Mouse (Mus musculus): ENCODE data around the gene Map7.

The Map7 gene

DNA sequence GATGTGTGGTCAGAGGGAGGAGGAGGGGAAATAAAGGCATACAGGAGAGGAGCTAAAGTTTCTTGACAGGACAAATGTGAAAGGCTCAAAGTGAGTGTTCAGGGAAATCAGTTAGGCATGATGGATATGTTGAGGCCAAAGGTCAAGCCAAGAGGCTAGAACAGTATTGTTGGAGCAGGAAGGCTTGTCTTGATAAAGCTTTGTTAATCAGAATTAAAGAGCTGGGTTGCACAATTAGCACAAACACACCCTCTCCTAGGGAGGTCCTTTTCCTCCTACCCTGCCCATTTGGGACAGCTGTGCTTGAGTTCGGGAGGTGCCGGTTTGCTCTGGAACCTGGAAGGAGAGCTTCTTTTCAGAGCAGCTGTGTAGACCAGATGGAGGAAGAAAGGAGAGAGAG, 5.2 kb downstream of the Map7 start:
- DNase-seq (ENCODE audit: low read depth, low spot score): no peak

DNA sequence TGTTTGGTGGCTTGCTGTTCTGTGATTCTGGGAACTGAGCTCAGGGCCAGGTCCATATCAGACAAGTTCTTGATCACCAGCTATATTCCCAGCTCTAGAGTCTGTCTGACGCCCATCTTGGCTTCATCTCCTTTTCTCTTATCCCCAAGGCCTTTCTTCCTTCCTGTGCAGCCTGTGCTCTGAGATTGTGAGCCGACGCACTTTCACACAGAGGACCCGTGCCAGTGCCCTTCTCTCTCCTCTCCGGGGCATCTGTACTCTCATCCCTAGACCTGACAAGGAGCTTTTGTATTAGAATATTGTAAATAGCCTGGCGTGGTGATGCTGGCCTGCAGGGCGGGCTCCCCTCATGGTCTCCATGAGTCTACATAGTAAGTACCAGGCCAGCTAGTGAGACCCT, 7.1 kb downstream of the Map7 start:
- DNase-seq (ENCODE audit: low read depth, low spot score): no peak

DNA sequence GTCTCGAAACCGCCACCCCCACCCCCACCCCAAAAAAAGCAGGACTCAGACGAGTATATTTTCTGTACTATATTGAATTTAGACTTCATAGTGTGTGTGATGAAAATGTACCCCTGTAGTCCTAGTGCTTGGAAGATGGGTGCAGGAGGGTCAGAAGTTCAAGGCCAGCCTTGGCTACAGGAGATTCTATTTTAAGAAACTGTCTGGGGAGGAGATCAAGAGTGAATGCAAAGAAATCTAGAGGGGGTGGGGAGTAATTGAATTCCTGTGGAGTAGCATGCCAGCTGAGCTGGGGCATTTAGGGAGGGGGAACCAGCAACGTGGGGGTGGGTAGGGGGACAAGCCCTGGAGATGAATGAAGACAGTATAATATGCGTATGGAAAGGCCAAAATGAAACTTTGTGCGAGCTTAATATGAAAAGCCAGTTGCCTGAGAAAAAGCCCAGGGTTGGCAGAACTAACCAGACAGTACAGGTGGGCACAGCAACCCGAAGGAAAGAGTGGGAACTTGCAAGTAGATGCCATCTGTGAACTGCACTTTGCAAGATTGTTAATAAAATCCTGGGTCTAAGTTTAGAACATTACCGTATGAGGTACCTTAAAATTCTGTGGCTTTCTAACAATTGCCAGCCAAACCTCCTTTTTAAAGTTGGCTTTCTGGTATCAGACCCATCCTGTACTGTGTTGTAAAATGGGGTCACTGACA, 8.9 kb downstream of the Map7 start:
- no peak for DNase-seq (ENCODE audit: low read depth, low spot score)

DNA sequence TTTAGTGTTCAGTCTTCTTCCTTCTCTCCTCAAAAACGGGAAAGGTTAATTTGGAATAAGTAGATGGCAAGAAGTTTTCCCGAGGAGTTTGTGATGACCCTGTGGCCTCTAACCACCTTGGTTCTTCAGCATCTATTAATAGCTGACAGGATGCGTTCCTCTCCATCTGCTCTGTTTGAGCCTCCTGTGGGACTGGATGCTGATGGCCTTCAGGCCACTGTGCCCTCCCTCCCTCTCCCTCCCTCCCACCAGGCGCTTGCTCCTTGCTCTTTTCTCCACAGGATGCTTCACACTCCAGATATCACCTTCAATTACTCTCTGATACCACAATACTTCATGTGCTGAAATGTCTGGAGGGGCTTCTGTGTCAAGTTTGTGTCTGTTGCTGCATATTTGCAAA, 10.5 kb downstream of the Map7 start:
- DNase-seq (ENCODE audit: low read depth, low spot score): no peak

DNA sequence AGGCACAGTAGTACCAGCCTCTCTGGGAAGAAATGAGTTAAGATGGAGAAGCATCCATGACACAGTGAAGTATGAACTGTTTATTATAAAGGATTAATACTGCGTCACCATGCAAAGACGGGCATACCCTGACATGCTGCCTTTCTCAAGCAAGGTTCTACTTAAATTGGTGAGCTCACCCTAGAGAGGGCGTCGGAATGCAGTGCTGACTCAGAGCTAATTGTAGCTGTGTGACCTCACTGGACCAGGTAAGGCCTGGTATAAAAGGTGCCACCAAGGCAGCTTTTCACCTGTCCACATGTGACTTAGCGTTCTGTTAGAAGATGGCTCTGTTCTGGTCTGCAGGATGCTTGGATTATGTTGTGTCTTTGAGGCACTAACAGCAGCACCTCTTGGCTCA, 11.0 kb downstream of the Map7 start:
- DNase-seq (ENCODE audit: low read depth, low spot score): no peak

DNA sequence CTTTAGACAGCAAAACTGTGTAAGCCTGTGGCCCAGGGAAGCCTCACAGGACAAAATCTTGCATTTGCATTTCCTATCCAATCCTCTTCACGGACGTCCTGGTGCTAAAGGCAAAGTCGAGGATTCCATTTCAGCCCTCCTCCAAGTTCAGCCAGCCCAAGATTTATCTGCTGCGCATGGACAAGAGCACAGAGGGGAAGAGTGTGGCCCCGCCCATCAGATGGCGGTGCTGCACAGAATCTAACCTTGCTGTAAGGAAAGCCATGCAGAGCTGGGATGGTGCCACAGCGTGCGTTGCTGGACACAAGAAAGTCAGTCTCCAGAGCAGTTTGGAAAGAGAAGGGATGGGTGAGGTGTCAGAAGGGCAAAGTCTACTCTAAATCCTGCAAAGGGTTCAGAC, 12.6 kb downstream of the Map7 start:
- no peak for DNase-seq (ENCODE audit: low read depth, low spot score)

DNA sequence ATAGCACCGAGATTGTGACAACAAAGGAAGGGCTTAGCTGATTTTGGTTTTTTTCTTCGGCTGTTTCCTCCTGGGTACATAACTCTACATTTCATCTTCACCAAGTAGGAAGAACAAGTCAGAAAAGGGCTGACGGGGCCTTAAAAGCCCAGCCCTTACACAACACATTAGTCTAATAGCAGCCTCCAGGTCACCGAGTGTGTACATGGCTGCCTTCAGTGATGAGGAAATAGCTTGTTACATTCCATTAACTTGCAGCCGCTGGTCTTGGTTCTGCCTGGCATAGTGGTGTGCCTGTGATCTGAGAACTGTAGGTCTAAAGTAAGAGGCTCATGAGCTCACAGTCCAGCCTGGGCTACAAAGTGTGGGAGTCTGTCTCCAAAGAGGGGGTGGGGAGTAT, 16.5 kb downstream of the Map7 start:
- no peak for DNase-seq (ENCODE audit: low read depth, low spot score)

DNA sequence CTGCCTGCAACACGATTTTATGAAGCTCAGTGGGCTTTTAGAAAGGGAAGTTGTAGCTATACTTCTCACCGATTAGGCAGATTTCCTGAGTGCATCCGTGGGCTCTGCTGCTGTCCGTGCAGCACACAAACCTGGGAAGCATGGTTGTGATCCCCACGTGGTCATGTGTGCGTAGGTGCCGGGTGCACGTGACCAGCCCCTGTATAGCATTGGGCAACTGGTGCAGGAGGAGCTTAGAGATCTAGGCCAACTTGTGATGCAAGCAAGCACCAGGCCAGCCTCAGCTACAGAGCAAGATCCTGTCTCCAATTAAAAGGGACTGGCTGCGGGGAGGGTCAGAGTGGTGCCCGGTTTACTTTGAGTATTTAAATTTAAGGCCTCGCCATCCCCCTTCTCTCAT, 18.5 kb downstream of the Map7 start:
- no peak for DNase-seq (ENCODE audit: low read depth, low spot score)

DNA sequence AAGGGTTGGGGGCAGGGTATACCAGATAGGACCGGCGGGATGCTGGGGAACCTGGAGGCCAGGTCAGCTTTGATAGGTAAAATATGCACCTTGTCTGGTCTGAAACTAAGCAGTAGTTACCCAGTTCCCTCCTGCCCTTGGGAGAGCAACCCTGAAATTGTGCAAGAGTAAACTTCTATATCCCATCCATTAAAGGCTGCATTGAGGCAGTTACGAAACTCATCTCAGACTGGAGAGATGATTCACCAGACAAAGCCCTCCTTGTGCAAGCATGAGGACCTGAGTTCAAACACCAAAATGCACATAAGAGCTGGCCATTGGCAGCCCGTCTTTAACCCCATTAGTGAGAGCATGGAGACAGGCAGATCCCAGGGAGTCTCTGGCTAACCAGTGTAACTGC, 19.2 kb downstream of the Map7 start:
- DNase-seq (ENCODE audit: low read depth, low spot score): no peak

DNA sequence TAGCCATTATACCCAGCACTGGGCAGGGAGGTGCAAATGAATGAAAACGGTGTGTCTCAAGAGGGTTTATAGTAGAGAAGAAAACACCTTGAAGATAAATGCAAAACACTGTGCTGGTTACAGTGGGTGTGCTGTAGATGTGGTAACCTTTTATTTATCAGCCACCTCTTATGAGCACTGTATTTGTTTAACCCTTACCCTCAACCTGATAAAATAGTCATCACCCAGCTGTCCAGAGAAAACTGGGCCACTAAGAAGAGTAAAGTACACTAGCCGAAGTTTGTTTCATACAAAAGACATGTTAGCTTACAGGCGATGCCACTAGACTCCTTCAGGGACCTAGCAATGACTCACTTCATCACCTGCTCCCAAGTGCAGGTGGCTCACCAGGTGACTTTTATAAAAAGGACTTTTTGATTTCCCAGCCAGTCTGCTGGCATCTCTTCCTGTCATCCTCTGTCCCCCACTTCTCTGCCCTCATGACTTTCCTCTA, 21.0 kb downstream of the Map7 start:
- DNase-seq (ENCODE audit: low read depth, low spot score): no peak

DNA sequence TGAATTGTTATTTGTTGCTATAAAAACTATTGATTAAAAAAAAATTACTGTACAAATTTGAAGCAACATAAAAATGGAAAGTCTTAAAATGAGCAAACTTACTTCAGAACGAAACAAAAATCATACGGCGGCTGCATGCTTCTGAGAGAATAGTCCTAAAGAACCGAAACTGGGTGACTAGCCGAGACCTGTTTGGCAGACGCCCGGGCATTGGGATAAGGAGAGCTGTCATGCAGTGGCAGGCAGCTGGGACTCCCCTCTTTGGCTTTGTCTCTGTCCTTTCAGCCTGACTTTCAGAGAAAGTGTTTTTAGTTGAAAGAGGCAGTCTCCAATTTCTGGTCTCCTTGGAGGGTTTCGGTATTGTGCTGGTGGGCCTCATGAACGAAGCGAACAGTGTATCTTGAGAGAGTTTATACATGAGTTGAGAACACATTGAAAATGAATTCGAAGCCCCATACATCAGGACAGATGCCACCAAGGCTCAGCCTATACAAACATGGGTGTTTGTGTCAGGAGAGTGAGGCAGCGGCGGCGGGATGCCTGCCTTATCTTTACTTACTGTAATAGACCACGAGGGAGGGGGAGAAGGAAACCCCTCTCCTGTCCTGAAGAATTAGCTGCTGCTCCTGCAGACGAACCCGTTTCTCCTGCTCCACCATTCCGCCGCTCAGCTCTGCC, 21.8 kb downstream of the Map7 start:
- no peak for DNase-seq (ENCODE audit: low read depth, low spot score)

DNA sequence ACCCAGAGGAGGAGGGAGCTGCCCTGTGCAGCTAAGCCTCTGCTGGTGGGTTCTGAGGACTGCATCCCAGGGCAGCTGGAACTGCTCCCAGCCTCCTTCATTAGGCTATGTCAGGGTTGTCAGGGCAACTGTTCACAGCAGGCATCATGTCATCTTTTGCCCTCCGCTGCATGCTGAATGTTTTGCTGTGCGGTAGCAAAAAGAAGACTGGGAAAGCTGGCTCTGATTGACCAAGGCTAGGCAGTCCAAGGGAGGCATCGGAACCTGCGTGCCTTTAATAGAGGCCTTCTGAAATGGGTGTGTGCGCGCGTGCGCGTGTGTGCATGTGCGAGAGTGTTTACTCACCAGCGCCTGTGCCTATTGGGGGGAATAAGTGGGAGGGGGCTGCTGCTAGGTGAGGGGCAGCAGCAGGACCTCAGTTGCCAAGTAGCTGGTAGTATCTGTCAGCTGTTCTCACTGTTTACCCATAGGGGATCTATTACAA, 22.4 kb downstream of the Map7 start:
- DNase-seq (ENCODE audit: low read depth, low spot score): peak; percentile 54

DNA sequence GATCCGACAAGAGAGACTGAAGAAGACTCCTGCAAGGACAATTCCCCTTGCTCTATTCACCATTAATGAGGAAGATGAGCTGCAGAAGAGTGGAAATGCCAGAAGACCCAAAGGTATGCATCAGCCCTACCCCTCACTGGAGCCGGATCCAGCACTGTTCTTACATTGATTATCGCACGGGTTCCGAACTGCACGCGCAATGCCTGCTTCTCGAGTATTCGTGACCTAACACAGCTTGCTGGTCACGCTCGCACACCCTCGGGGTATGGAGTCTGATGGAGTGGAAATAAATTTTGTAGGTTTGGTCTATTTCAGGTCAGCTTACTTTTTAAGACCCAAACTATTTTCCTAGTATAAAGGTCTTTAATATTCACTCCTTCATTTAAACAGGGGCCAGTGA, 22.9 kb downstream of the Map7 start:
- DNase-seq (ENCODE audit: low read depth, low spot score): no peak

DNA sequence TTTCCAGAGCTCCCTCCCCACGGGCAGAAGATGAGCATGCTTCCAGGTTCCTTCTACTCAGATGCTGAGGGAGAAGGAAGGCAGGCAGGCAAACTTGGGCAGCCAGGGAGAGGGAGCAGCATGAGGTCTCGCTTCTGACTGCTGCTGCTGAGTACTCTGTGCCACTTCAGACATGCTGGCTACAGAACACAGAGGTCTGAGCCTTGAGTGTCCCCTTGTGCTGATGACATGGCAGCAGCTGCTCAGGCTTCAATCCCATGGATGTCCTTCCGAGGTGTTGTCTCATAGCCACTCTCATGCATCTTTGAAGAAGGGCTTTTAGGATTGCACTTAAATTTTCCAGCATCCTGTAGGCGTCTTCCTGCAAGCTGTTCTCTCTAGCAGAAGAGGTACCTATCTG, 23.5 kb downstream of the Map7 start:
- no peak for DNase-seq (ENCODE audit: low read depth, low spot score)

DNA sequence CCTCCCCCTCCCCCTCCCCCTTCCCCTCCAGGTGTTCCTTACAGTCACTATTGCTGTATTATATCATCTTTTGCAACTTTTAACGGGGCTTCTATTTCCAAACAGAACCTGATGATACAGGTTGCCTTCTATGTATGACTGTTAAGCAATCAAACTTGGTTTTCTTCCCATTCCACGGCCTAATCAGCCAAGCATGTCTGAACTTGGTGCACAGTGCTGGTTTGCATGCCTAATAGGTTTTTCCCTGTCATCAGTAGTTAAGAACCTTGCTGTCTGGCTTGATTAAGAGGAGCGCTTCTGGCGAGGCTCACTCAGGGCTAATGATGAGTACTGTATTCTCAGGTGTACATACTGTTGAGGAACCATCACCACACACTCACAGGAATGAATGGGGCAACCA, 25.5 kb downstream of the Map7 start:
- DNase-seq (ENCODE audit: low read depth, low spot score): no peak

DNA sequence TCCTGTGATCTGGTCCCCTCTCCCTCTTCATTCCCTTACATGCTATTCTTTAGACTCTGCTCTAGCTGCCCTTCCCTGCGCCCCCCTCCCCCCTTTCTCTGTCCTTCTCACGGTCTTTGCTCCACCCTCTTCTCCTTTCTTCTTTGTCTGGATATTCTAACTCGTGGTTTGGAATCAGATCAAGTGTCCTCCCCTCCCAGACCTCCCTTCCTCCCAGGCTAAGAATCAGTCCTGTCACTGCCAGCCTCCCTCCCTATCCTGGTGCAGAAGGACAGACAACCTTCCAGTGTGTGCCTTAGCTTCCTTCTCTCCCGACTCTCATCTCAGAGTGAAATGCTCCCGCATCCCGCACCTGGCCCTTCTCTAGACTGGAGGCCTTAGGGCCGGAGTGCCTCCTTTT, 27.8 kb downstream of the Map7 start:
- no peak for DNase-seq (ENCODE audit: low read depth, low spot score)

DNA sequence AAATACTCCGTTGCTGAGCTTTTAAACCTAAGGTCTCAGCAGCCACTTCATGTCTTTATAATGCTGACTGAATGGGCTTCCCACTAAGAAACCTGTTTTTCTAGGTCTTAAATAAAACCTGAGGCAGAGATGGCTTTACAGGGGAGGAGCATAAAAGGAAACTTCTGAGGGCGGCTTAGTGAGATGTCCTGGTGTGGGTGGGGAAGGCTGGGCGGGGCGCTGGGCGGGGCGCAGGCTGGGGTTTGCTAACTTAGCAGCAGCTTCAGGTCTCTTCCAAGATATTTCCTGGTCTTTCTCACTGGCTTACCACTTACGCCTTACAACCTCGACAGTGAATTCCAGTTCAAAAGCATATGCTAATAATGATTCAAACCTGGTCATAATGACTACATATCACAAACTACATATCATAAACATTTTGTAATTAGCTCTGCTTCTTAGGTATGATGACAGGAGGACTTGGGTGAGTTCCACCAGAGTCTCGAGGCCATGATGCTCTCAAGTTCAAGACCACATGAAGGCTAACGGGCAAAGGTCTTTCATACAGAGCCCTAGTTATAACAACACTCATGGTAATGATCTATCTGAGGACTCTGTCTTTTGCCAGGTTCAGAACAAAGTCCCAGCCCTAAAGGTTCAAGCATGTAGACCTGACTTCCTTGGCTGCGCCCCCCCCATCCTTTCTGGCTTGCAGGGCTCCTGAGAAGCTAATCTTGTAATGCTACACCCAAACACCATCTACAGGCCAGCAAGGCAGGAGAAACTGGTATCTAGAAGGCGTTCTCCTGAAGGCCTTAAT, 30.7 kb downstream of the Map7 start:
- no peak for DNase-seq (ENCODE audit: low read depth, low spot score)

DNA sequence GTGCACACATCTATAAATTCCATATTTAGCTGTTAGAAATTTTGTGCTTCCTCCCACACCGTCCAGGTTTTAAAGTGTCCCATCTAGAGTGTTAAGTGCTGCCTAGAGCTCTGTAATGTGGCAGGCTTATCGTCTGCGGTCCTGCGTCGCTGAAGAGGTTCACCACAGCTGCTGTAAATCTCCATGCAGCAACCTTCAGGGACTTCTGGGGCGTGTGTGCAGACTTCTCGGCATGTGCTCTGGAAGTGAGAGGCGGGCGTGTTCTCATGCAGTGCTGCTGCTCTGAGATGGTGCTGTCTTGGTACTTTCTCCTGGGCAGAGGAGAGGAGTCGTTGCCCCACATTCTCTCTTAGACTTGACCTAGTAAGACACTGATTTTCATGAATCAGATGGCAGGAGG, 32.9 kb downstream of the Map7 start:
- no peak for DNase-seq (ENCODE audit: low read depth, low spot score)

DNA sequence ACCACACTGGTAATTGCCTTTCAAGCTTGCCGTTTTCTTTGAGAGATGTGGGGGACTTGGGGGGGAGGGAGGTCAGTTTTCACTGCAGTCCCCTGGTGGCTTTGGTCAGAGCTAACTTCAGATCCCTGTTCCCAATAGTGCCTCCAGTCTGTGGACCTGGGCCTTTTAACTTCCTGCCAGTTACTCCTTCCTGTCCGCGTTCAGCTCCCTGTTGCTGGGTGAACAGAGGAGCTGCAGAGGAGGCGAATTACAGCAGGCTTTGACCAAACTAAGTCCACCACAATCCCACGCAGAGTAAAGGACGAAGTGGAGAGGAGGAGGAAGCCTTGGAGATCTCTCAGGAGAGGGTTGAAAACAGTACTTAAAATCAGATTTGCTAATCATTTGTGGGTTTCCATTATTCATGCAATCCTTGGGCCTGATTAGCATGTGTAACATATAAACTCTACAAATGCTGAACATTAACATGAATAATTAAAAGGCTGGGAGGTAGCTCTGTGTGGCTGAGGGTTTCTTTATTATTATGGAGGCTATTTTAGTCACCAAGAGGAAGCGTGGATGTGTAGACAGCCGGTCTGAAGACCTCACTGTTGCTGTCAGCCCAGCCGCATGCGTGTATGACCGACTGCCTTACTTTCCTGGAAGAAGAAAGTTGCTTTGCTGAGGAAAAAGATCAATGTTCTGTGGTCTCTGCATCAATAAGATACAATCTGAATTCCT, 33.6 kb downstream of the Map7 start:
- no peak for DNase-seq (ENCODE audit: low read depth, low spot score)

DNA sequence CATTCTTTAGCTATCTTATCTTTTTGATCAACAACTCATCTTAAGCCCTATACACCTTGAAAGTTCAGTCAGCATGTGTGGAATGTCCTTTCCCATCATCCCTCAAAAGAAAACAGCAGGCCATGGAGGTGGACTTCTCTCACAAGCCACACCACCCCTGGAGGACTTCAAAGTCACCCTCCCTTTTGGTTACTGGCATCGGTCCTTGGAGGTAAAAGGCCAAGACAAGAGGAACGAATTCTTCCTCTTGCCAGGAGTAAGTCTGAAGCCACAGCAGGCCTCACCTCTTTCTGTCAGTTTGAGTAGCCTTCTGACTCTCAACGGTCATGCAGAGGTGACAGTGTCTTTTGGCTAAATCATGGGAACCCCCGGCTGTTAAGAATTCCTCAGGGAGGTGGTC, 36.1 kb downstream of the Map7 start:
- DNase-seq (ENCODE audit: low read depth, low spot score): no peak

DNA sequence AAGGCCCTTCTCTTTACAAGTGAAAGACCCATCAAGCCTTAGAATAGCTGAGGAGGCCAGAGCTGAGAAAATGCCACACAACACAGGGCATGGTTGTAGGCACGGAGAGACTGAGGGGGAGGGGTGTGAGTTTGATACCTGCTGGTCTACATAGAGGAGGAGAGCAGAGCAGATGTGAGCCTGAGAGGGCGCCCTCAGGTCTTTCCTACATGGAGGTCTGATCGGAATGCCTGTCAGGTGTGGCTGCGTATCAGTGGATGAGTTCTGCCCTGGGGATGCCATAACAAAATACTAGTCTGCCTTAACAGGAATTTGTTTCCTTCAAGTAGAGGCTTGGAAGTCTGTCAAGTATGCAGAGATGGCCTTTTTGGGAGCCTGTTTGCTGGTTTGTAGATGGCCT, 37.0 kb downstream of the Map7 start:
- no peak for DNase-seq (ENCODE audit: low read depth, low spot score)

DNA sequence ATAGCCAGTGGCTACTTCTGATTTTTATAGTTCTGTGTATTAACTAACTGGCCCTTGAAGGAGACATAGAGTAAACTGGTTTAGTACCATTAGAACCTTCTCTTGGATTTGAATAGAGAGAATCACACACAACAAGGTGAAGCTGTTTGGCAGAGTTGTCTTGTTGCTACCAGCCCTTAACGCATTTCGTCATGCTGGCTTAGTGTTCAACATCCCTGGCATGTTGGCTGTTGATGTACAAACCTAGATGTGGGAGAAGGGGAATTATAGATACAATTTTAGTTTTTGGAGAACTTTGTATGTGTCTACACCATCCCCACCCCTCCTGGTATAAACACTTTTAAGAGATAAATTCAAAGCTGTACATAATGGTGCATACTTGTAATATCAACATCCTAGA, 37.5 kb downstream of the Map7 start:
- DNase-seq (ENCODE audit: low read depth, low spot score): no peak
